Mouse (Mus musculus): Measurements from ENCODE around the gene Chrnd.

The Chrnd gene

GRCm38 (mm10) chr1:87226409-87227159, 36.2 kb downstream of the Chrnd start:
- Histone ChIP-seq H3K36me3 (ENCODE audit: insufficient read depth, low read length) (peaks cover 89% of the 10 kb centered on the region), H3K4me3 (replicated peaks; ENCODE audit: low read length) (peak overlapping the region; percentile 68), H3K9me3 (ENCODE audit: low read length) (no peaks in the 10 kb centered on the region), H3K4me1 (replicated peaks; ENCODE audit: low read depth, low read length) (peaks cover 88% of the 10 kb centered on the region), H3K27me3 (ENCODE audit: insufficient read depth, low read length) (no peaks in the 10 kb centered on the region)
- TF ChIP-seq NANOG (IDR thresholded peaks at IDR 0.05; ENCODE audit: borderline replicate concordance, low read length), result peak; percentile 85
- TF ChIP-seq CTCF (conservative IDR thresholded peaks at IDR 0.05; ENCODE audit: low read length), result no peak
- TF ChIP-seq POU5F1 (IDR thresholded peaks at IDR 0.05; ENCODE audit: borderline replicate concordance, low read length), result peak; percentile 13; the same call in 1 of the 2 replicates

- no peak for TF ChIP-seq NANOG (IDR thresholded peaks at IDR 0.05; ENCODE audit: borderline replicate concordance, low read length)
- TF ChIP-seq POU5F1 (IDR thresholded peaks at IDR 0.05; ENCODE audit: borderline replicate concordance, low read length), result no peak
- TF ChIP-seq CTCF (conservative IDR thresholded peaks at IDR 0.05; ENCODE audit: low read length), result no peak
- H3K9me3 ChIP-seq (ENCODE audit: low read length), result no peaks in the 10 kb centered on the region
- H3K4me1 ChIP-seq (replicated peaks; ENCODE audit: low read depth, low read length), result peaks cover 88% of the 10 kb centered on the region
- H3K36me3 ChIP-seq (ENCODE audit: insufficient read depth, low read length), result peaks cover 89% of the 10 kb centered on the region
- no peaks in the 10 kb centered on the region for H3K27me3 ChIP-seq (ENCODE audit: insufficient read depth, low read length)
- peak overlapping the region; percentile 60 for H3K4me3 ChIP-seq (replicated peaks; ENCODE audit: low read length)
Measured at GRCm38 (mm10) chr1:87227160-87227550, 36.7 kb downstream of the Chrnd start.

- H3K27me3 ChIP-seq (ENCODE audit: insufficient read depth, low read length), result no peaks in the 10 kb centered on the region
- H3K4me1 ChIP-seq (replicated peaks; ENCODE audit: low read depth, low read length), result peaks cover 90% of the 10 kb centered on the region
- H3K4me3 ChIP-seq (replicated peaks; ENCODE audit: low read length), result peak overlapping the region; percentile 56; the same call in 1 of the 2 replicates
- peaks cover 91% of the 10 kb centered on the region for H3K36me3 ChIP-seq (ENCODE audit: insufficient read depth, low read length)
- H3K9me3 ChIP-seq (ENCODE audit: low read length), result no peaks in the 10 kb centered on the region
- TF ChIP-seq NANOG (IDR thresholded peaks at IDR 0.05; ENCODE audit: borderline replicate concordance, low read length), result peak; percentile 75; the same call in 1 of the 2 replicates
- TF ChIP-seq CTCF (conservative IDR thresholded peaks at IDR 0.05; ENCODE audit: low read length), result no peak
Measured at GRCm38 (mm10) chr1:87230606-87231005, 40.2 kb downstream of the Chrnd start.

- peak overlapping the region; percentile 56 for H3K4me3 ChIP-seq (replicated peaks; ENCODE audit: low read length)
- peaks cover 96% of the 10 kb centered on the region for H3K36me3 ChIP-seq (ENCODE audit: insufficient read depth, low read length)
- no peaks in the 10 kb centered on the region for H3K9me3 ChIP-seq (ENCODE audit: low read length)
- peaks cover 100% of the 10 kb centered on the region for H3K4me1 ChIP-seq (replicated peaks; ENCODE audit: low read depth, low read length)
- TF ChIP-seq NANOG (IDR thresholded peaks at IDR 0.05; ENCODE audit: borderline replicate concordance, low read length) (no peak), POU5F1 (IDR thresholded peaks at IDR 0.05; ENCODE audit: borderline replicate concordance, low read length) (no peak), CTCF (conservative IDR thresholded peaks at IDR 0.05; ENCODE audit: low read length) (no peak)
- H3K27me3 ChIP-seq (ENCODE audit: insufficient read depth, low read length), result no peaks in the 10 kb centered on the region
Measured at GRCm38 (mm10) chr1:87232197-87232596, 41.8 kb downstream of the Chrnd start.

- Histone ChIP-seq H3K27me3 (ENCODE audit: insufficient read depth, low read length) (no peaks in the 10 kb centered on the region), H3K9me3 (ENCODE audit: low read length) (no peaks in the 10 kb centered on the region), H3K36me3 (ENCODE audit: insufficient read depth, low read length) (peaks cover 78% of the 10 kb centered on the region), H3K4me1 (replicated peaks; ENCODE audit: low read depth, low read length) (peaks cover 84% of the 10 kb centered on the region), H3K4me3 (replicated peaks; ENCODE audit: low read length) (no peak overlapping the region)
- no peak for TF ChIP-seq NANOG (IDR thresholded peaks at IDR 0.05; ENCODE audit: borderline replicate concordance, low read length)
- no peak for TF ChIP-seq POU5F1 (IDR thresholded peaks at IDR 0.05; ENCODE audit: borderline replicate concordance, low read length)
- TF ChIP-seq CTCF (conservative IDR thresholded peaks at IDR 0.05; ENCODE audit: low read length), result no peak
Measured at GRCm38 (mm10) chr1:87239056-87239455, 48.6 kb downstream of the Chrnd start.

- no peak overlapping the region for H3K4me3 ChIP-seq (replicated peaks; ENCODE audit: low read length)
- H3K4me1 ChIP-seq (replicated peaks; ENCODE audit: low read depth, low read length), result peaks cover 58% of the 10 kb centered on the region
- no peaks in the 10 kb centered on the region for H3K9me3 ChIP-seq (ENCODE audit: low read length)
- no peaks in the 10 kb centered on the region for H3K27me3 ChIP-seq (ENCODE audit: insufficient read depth, low read length)
- peaks cover 41% of the 10 kb centered on the region for H3K36me3 ChIP-seq (ENCODE audit: insufficient read depth, low read length)
- TF ChIP-seq POU5F1 (IDR thresholded peaks at IDR 0.05; ENCODE audit: borderline replicate concordance, low read length) (no peak), NANOG (IDR thresholded peaks at IDR 0.05; ENCODE audit: borderline replicate concordance, low read length) (no peak), CTCF (conservative IDR thresholded peaks at IDR 0.05; ENCODE audit: low read length) (no peak)
Measured at GRCm38 (mm10) chr1:87243021-87243420, 52.6 kb downstream of the Chrnd start.

GRCm38 (mm10) chr1:87245430-87245829, 55.0 kb downstream of the Chrnd start:
- Histone ChIP-seq H3K27me3 (ENCODE audit: insufficient read depth, low read length) (no peaks in the 10 kb centered on the region), H3K36me3 (ENCODE audit: insufficient read depth, low read length) (peaks cover 23% of the 10 kb centered on the region), H3K4me1 (replicated peaks; ENCODE audit: low read depth, low read length) (peaks cover 44% of the 10 kb centered on the region), H3K4me3 (replicated peaks; ENCODE audit: low read length) (no peak overlapping the region), H3K9me3 (ENCODE audit: low read length) (no peaks in the 10 kb centered on the region)
- TF ChIP-seq POU5F1 (IDR thresholded peaks at IDR 0.05; ENCODE audit: borderline replicate concordance, low read length), result no peak
- no peak for TF ChIP-seq NANOG (IDR thresholded peaks at IDR 0.05; ENCODE audit: borderline replicate concordance, low read length)
- TF ChIP-seq CTCF (conservative IDR thresholded peaks at IDR 0.05; ENCODE audit: low read length), result no peak

- Histone ChIP-seq H3K4me1 (replicated peaks; ENCODE audit: low read depth, low read length) (peaks cover 40% of the 10 kb centered on the region), H3K4me3 (replicated peaks; ENCODE audit: low read length) (peak overlapping the region; percentile 39), H3K36me3 (ENCODE audit: insufficient read depth, low read length) (peaks cover 19% of the 10 kb centered on the region), H3K9me3 (ENCODE audit: low read length) (no peaks in the 10 kb centered on the region), H3K27me3 (ENCODE audit: insufficient read depth, low read length) (no peaks in the 10 kb centered on the region)
- TF ChIP-seq CTCF (conservative IDR thresholded peaks at IDR 0.05; ENCODE audit: low read length), result peak; percentile 95
- TF ChIP-seq POU5F1 (IDR thresholded peaks at IDR 0.05; ENCODE audit: borderline replicate concordance, low read length), result no peak
Measured at GRCm38 (mm10) chr1:87245929-87246815, 55.8 kb downstream of the Chrnd start.
